ENCODE assay signal across 12 mouse cellular contexts in the genomic region with DNA sequence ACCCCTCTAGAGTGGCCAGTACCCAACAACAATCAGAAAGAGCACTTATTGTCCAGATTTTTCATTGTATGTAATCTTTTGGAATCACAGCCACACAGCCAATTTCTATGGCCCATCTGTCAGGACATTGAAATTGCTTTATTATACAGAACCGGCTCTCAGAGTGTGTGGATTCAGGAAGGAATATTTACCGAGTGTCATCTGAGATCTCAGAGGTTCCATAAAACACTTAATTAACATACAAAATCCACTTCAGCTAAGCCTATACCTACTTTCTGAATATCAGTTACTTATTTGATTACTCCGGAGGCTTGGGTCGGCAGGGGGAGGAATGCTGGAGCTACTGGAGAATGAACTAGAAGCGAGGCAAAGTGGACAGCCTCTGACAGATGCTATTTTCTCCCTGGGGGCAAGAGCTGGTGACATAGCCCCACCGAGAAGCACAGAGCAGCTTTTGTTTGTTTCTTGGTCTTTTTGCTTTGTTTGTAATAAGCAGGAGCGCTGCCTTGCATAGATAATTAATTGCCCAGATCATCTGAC.
DNase-seq lines count a peak whose midpoint lies in the region; ATAC-seq lines count a peak whose summit lies in the region.
"Had no signal": no experiment of that assay in that cellular context is flagged by ENCODE, and none has a peak within 500 bp of the region (broad histone marks: within the 10 kb centered on the region; RNA-seq: fewer than 3 reads in every experiment).

No protein-coding gene starts in this region.

- no peaks in the 10 kb centered on the region for H3K9me3 ChIP-seq in forebrain, embryonic 10.5 days
- no peaks in the 10 kb centered on the region for H3K9me3 ChIP-seq in heart, embryonic 11.5 days (replicated peaks; ENCODE audit: control insufficient read depth, low read length)

- WGBS in forebrain, embryonic 10.5 days = 39% methylated on average over 7 of the region's 7 CpGs
- WGBS in heart, embryonic 11.5 days (ENCODE audit: insufficient replicate concordance) = 55% methylated on average over 7 of the region's 7 CpGs

- no peaks in the 10 kb centered on the region for H3K36me3 ChIP-seq in forebrain, embryonic 10.5 days (replicated peaks)
- no peaks in the 10 kb centered on the region for H3K36me3 ChIP-seq in heart, embryonic 11.5 days (ENCODE audit: control insufficient read depth, insufficient read depth, low read length)

- no peak overlapping the region for H3K4me3 ChIP-seq in forebrain, embryonic 10.5 days
- no peak overlapping the region for H3K4me3 ChIP-seq in heart, embryonic 11.5 days (ENCODE audit: low read depth, low read length)

- peak overlapping the region; percentile 85; the same call in 1 of the 2 replicates for H3K27ac ChIP-seq in forebrain, embryonic 10.5 days
- H3K27ac ChIP-seq in heart, embryonic 11.5 days (ENCODE audit: low read depth, low read length) = no peak overlapping the region
- H3K27ac ChIP-seq: macrophage had no signal

- H3K27me3 ChIP-seq in forebrain, embryonic 10.5 days (ENCODE audit: poor library complexity, severe bottlenecking) = no peaks in the 10 kb centered on the region
- H3K27me3 ChIP-seq in heart, embryonic 11.5 days (ENCODE audit: control insufficient read depth, insufficient read depth, low read length) = no peaks in the 10 kb centered on the region

- peak; percentile 5 for DNase-seq in cerebellum, adult 11-12 months
- no peak for DNase-seq in cerebellum, adult 11 months
- peak; percentile 89 for DNase-seq in brain, adult 2 months (ENCODE audit: low read depth, low spot score)
- no peak for DNase-seq in forebrain, embryonic 10.5 days (ENCODE audit: extremely low spot score, low spot score)
- DNase-seq in layer of hippocampus, adult 9-11 months = peak; percentile 73
- no peak for DNase-seq in spleen, postnatal 4 days (ENCODE audit: low spot score in 2 of 2)
- no peak for DNase-seq in lung, postnatal 14 days
- DNase-seq: adrenal gland, adult 2 months; kidney, adult 8-10 months; liver had no signal

- H3K9ac ChIP-seq in heart, embryonic 11.5 days (ENCODE audit: low read depth, low read length) = no peak overlapping the region

- H3K4me1 ChIP-seq in forebrain, embryonic 10.5 days = peaks cover 51% of the 10 kb centered on the region
- H3K4me1 ChIP-seq in heart, embryonic 11.5 days (ENCODE audit: control insufficient read depth, insufficient read depth, low read length) = peaks cover 17% of the 10 kb centered on the region

- no peak for ATAC-seq in heart, embryonic 11.5 days (replicated peaks; ENCODE audit: insufficient number of reproducible peaks, low FRiP score, low TSS enrichment)

- H3K4me2 ChIP-seq in heart, embryonic 11.5 days = no peak overlapping the region

Comparison
In these comparisons a context has a peak if more than half of its experiments do, and no peak if none do; other contexts are left out.
1. DNase-seq: peak in cerebellum, adult 11-12 months (single experiment), brain, adult 2 months (single experiment) and layer of hippocampus, adult 9-11 months (single experiment); none in cerebellum, adult 11 months (single experiment), forebrain, embryonic 10.5 days (single experiment), spleen, postnatal 4 days (0 of 2) and lung, postnatal 14 days (single experiment).